Mouse (Mus musculus): ENCODE measurements around the gene Scrn2. TPM values are rescaled to one million over a fixed set of nuclear protein-coding genes. Genes with fewer than 3 reads are reported as not detected.

Gene Scrn2
- total RNA-seq (2012; rRNA removed) = 19.8 and 26.7 TPM in 2 replicates
- polyA plus RNA-seq (2012; ENCODE audit: insufficient read depth in 1 of 2, insufficient read length in 2 of 2, low read depth in 1 of 2, low replicate concordance in 2 of 2, missing spikeins in 1 of 2) = 10 to 100 TPM in 1 of 2 experiments, not detected in 1; 14.8 TPM

DNA sequence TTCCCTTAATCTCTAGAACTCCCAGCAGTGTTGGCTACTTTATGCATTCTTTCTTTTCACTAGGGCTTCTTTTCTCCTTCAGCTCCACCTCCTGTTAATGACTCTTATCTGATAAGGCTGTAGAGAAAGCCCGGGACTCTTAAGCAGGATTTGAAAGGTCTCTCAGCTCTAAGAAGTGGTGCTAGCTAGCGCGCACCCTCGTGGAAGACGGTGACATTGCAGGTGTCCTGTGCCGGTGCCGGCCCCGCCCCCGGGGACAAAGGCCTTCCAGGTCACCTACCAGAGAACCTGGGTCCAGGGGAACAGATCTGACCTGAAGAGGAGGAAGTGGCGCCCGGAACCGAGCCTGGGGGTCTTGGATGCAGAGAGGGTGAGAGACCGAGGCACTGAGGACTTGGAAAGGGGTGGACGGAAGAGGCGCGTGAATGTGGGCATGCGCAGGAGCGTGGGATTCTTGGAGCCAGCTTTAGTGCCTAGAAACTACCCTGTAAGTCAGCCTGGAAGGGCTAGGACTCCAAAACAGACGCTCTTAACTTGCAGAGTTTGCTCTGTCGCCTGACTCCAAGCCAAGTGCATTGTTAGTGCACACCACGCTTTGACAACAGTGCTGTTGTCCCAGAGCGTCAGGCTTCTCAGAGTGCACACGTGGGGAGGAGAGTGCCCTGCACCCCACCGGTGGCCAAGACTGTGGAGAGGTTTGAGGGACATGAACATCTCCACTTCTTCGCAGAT, at the start of gene Scrn2:
Gene Scrn2 (plus strand): TSS at position 253 of the 732 bp plus-strand sequence.
- Histone ChIP-seq H3K36me3 (ENCODE audit: control insufficient read depth in 1 of 2, insufficient read depth in 2 of 2, low read length in 2 of 2) (peaks cover 0 to 8% of the 10 kb centered on the region in 2 experiments; a peak in 2 of 4 replicates), H3K4me1 (ENCODE audit: control insufficient read depth in 1 of 2, insufficient read depth in 2 of 2, low read length in 2 of 2) (peaks cover 5 to 20% of the 10 kb centered on the region in 2 experiments), H3K9me3 (replicated peaks; ENCODE audit: insufficient read depth, low read length) (no peaks in the 10 kb centered on the region), H3K9ac (ENCODE audit: control insufficient read depth, low read depth, low read length, poor library complexity, severe bottlenecking) (peak within 1 kb of the TSS; percentile 90), H3K27me3 (ENCODE audit: control insufficient read depth in 1 of 2, insufficient read depth in 2 of 2, low read length in 2 of 2) (no peaks in the 10 kb centered on the region), H3K4me3 (ENCODE audit: control insufficient read depth in 1 of 2, insufficient read depth in 1 of 2, low read depth in 2 of 2, low read length in 2 of 2) (peak within 1 kb of the TSS; percentile 90 to 94), H3K27ac (ENCODE audit: control insufficient read depth, low read depth, low read length) (peak within 1 kb of the TSS; percentile 66), H3K79me2 (ENCODE audit: control insufficient read depth, insufficient read depth, low read length, poor library complexity) (peaks cover 6% of the 10 kb centered on the region)
- peak; percentile 96 for DNase-seq (ENCODE audit: low read depth, low spot score)
- peak; percentile 52; the same call in 1 of the 2 replicates for TF ChIP-seq ELF1 (IDR thresholded peaks at IDR 0.05; ENCODE audit: low read depth, low read length)
- 0 out of 2 replicates have a peak, but pooled peaks have one; percentile 10 for TF ChIP-seq BHLHE40 (IDR thresholded peaks at IDR 0.05; ENCODE audit: borderline replicate concordance, low read depth, low read length)
- peak; percentile 81 for TF ChIP-seq MAX (IDR thresholded peaks at IDR 0.05; ENCODE audit: low read length)
- TF ChIP-seq NRF1 (IDR thresholded peaks at IDR 0.05; ENCODE audit: insufficient read depth, low read depth, low read length, poor library complexity, severe bottlenecking) = peak; percentile 86
- peak; percentile 78 for TF ChIP-seq RCOR1 (IDR thresholded peaks at IDR 0.05; ENCODE audit: low read depth, low read length)
- peak; percentile 76 for TF ChIP-seq SMC3 (IDR thresholded peaks at IDR 0.05; ENCODE audit: low read depth, low read length)
- no peak for TF ChIP-seq USF2 (IDR thresholded peaks at IDR 0.05; ENCODE audit: borderline replicate concordance in 1 of 2, insufficient read depth in 1 of 2, low read depth in 1 of 2, low read length in 2 of 2)
- peak; percentile 93 for TF ChIP-seq MXI1 (IDR thresholded peaks at IDR 0.05; ENCODE audit: low read depth, low read length)
- TF ChIP-seq CHD1 (IDR thresholded peaks at IDR 0.05; ENCODE audit: low read depth, low read length) = 0 out of 2 replicates have a peak, but pooled peaks have one; percentile 8
- TF ChIP-seq MYC (IDR thresholded peaks at IDR 0.05; ENCODE audit: low read depth, low read length) = peak; percentile 59; the same call in 1 of the 2 replicates
- peak; percentile 35; the same call in 1 of the 2 replicates for TF ChIP-seq ETS1 (IDR thresholded peaks at IDR 0.05; ENCODE audit: low read depth, low read length)
- peak in 1 of 2 experiments; percentile 3; a peak in 2 of 4 replicates for TF ChIP-seq EP300 (IDR thresholded peaks at IDR 0.05; ENCODE audit: low read depth in 1 of 2, low read length in 2 of 2)
- no peak; the same call in none of the 2 replicates for TF ChIP-seq NELFE (IDR thresholded peaks at IDR 0.05; ENCODE audit: low read depth, low read length)
- no peak for TF ChIP-seq ZKSCAN1 (IDR thresholded peaks at IDR 0.05; ENCODE audit: low read depth, low read length)
- TF ChIP-seq POLR2A (IDR thresholded peaks at IDR 0.05; ENCODE audit: control insufficient read depth in 1 of 2, insufficient read depth in 1 of 2, low read depth in 1 of 2, low read length in 2 of 2, poor library complexity in 1 of 2) = peak in 1 of 2 experiments; percentile 71; a peak in 2 of 4 replicates
- TF ChIP-seq TBP (IDR thresholded peaks at IDR 0.05; ENCODE audit: low read depth, low read length) = peak; percentile 43
- peak; percentile 80 to 96 (median 90) for TF ChIP-seq CTCF (IDR thresholded peaks at IDR 0.05 in 2 of 3, conservative IDR thresholded peaks at IDR 0.05 in 1 of 3; ENCODE audit: control insufficient read depth in 1 of 3, insufficient read depth in 1 of 3, low read depth in 2 of 3, low read length in 3 of 3, poor library complexity in 1 of 3, severe bottlenecking in 1 of 3)
- TF ChIP-seq HCFC1 (IDR thresholded peaks at IDR 0.05; ENCODE audit: low read depth, low read length) = peak; percentile 77
- TF ChIP-seq MAFK (IDR thresholded peaks at IDR 0.05; ENCODE audit: borderline replicate concordance, low read depth, low read length) = no peak
- peak; percentile 5; the same call in 1 of the 2 replicates for TF ChIP-seq ZC3H11A (IDR thresholded peaks at IDR 0.05; ENCODE audit: low read depth, low read length)
- no peak; the same call in 1 of the 2 replicates for TF ChIP-seq POLR2AphosphoS5 (IDR thresholded peaks at IDR 0.05; ENCODE audit: borderline replicate concordance, low read depth, low read length)
- TF ChIP-seq USF1 (IDR thresholded peaks at IDR 0.05; ENCODE audit: low read depth, low read length) = 0 out of 2 replicates have a peak, but pooled peaks have one; percentile 8
- no peak; the same call in none of the 2 replicates for TF ChIP-seq E2F4 (IDR thresholded peaks at IDR 0.05; ENCODE audit: borderline replicate concordance, low read depth, low read length)
- peak; percentile 55; the same call in 1 of the 2 replicates for TF ChIP-seq ZNF384 (IDR thresholded peaks at IDR 0.05; ENCODE audit: low read depth, low read length)
- TF ChIP-seq GATA1 (IDR thresholded peaks at IDR 0.05; ENCODE audit: low read depth, low read length) = peak; percentile 99
- peak; percentile 47; the same call in 1 of the 2 replicates for TF ChIP-seq MAZ (IDR thresholded peaks at IDR 0.05; ENCODE audit: low read depth, low read length)
- peak; percentile 83 for TF ChIP-seq SIN3A (IDR thresholded peaks at IDR 0.05; ENCODE audit: low read length)
- peak; percentile 25; the same call in 1 of the 2 replicates for TF ChIP-seq KAT2A (conservative IDR thresholded peaks at IDR 0.05; ENCODE audit: low read depth, low read length)
- peak; percentile 43 for TF ChIP-seq RAD21 (IDR thresholded peaks at IDR 0.05; ENCODE audit: low read depth, low read length)

Data from MEL (cell line).